Mouse (Mus musculus) heart, embryonic 13.5 days (tissue): ENCODE measurements around the gene Cdk5rap2. TPM values are rescaled to one million over a fixed set of nuclear protein-coding genes. Genes with fewer than 3 reads are reported as not detected.

Experiments
- ATAC-seq: fragments of 200-750 bp; cut with Nextera tagmentation; 2 replicates; pipeline ENCODE4 v1.8.0; 2017; ENCODE audit warnings: moderate TSS enrichment; ENCODE audit not compliant: insufficient number of reproducible peaks, low FRiP score, low TSS enrichment; ENCODE audit errors: extremely low read depth
- H3K27ac ChIP-seq: fragments of 300-500 bp; sonication (generic); replicated peaks from 2 replicates; pipeline ENCODE4 v1.5.1; 2015; ENCODE audit warnings: moderate library complexity, mild to moderate bottlenecking, inconsistent platforms
- H3K27me3 ChIP-seq: fragments of 300-500 bp; sonication (generic); replicated peaks from 2 replicates; pipeline ENCODE4 v1.6.1; 2015; ENCODE audit warnings: mild to moderate bottlenecking, inconsistent platforms
- H3K36me3 ChIP-seq: fragments of 300-500 bp; sonication (generic); 2 replicates; pipeline ENCODE4 v1.6.1; 2015; ENCODE audit warnings: mild to moderate bottlenecking, inconsistent platforms
- H3K4me1 ChIP-seq: fragments of 300-500 bp; sonication (generic); 2 replicates; pipeline ENCODE4 v1.6.1; 2015; ENCODE audit warnings: inconsistent platforms
- H3K4me2 ChIP-seq: fragments of 300-500 bp; sonication (generic); 2 replicates; pipeline ENCODE4 v1.6.1; 2015; ENCODE audit warnings: inconsistent platforms, mild to moderate bottlenecking, moderate library complexity
- H3K4me3 ChIP-seq: fragments of 300-500 bp; sonication (generic); 2 replicates; pipeline ENCODE4 v1.5.1; 2015; ENCODE audit warnings: moderate library complexity, mild to moderate bottlenecking, inconsistent platforms
- H3K9ac ChIP-seq: fragments of 300-500 bp; sonication (generic); 2 replicates; pipeline ENCODE4 v1.6.1; 2015; ENCODE audit warnings: inconsistent platforms, mild to moderate bottlenecking, moderate library complexity
- H3K9me3 ChIP-seq: fragments of 300-500 bp; sonication (generic); 2 replicates; pipeline ENCODE4 v1.6.1; 2016; ENCODE audit warnings: inconsistent platforms
- WGBS: fragments of 180-500 bp; shearing (Covaris S2); methylation state at CpG from one replicate; pipeline ENCODE4 v1.1.7; 2015; ENCODE audit warnings: mixed read lengths; 5-methylcytosine and 5-hydroxymethylcytosine counted together
- polyA plus RNA-seq: library from polyadenylated mRNA; unstranded; fragments of >200 nt; fragmentation: Nextera tagmentation; extraction: Ambion mirVana; gene quantifications from 2 replicates; pipeline ENCODE4 v1.2.1, GENCODE M21; 2015

Cdk5rap2 gene
- polyA plus RNA-seq, 1 experiment from 2014 or later, result 8.7 TPM

DNA sequence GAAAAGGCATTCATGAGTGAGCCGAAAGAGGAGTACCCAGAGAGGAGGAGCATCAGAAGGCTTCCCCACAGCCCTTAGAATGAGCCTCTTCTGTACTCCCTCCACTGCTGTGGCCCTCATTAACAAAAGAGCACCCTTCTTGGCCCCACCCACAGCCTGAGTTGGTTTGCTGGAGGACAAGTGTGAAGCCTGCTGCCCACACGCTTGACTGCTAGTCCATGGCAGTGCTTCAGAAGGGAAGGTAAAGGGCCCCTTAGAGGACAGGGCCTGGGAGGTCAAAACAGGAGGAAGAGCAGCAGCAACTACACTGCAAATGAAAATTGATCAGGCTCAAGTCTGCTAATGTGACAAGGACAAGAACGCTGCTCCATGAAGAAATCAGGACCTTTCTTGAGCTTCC, 56.6 kb downstream of the Cdk5rap2 start:
- Histone ChIP-seq H3K27ac (no peak overlapping the region), H3K9me3 (no peaks in the 10 kb centered on the region), H3K4me3 (no peak overlapping the region), H3K36me3 (peaks cover 55% of the 10 kb centered on the region), H3K4me1 (no peaks in the 10 kb centered on the region), H3K27me3 (no peaks in the 10 kb centered on the region), H3K4me2 (no peak overlapping the region), H3K9ac (no peak overlapping the region)
- WGBS, result 75% methylated on average over 3 of the region's 3 CpGs
- no peak for ATAC-seq

GRCm38 (mm10) chr4:70335444-70336144, 74.6 kb downstream of the Cdk5rap2 start:
- Histone ChIP-seq H3K27me3 (no peaks in the 10 kb centered on the region), H3K4me1 (peaks cover 14% of the 10 kb centered on the region), H3K27ac (no peak overlapping the region; the same call in 1 of the 2 replicates), H3K4me2 (no peak overlapping the region), H3K36me3 (peaks cover 29% of the 10 kb centered on the region), H3K9me3 (no peaks in the 10 kb centered on the region), H3K9ac (no peak overlapping the region), H3K4me3 (no peak overlapping the region)
- no peak for ATAC-seq
- 76% methylated on average over 11 of the region's 11 CpGs for WGBS

- Histone ChIP-seq H3K27ac (no peak overlapping the region), H3K4me1 (peaks cover 14% of the 10 kb centered on the region), H3K4me2 (no peak overlapping the region), H3K9me3 (no peaks in the 10 kb centered on the region), H3K27me3 (no peaks in the 10 kb centered on the region), H3K36me3 (peaks cover 29% of the 10 kb centered on the region), H3K9ac (no peak overlapping the region), H3K4me3 (no peak overlapping the region)
- ATAC-seq, result no peak
- 74% methylated on average over 4 of the region's 4 CpGs for WGBS
Measured at GRCm38 (mm10) chr4:70334995-70335394, 75.2 kb downstream of the Cdk5rap2 start.

DNA sequence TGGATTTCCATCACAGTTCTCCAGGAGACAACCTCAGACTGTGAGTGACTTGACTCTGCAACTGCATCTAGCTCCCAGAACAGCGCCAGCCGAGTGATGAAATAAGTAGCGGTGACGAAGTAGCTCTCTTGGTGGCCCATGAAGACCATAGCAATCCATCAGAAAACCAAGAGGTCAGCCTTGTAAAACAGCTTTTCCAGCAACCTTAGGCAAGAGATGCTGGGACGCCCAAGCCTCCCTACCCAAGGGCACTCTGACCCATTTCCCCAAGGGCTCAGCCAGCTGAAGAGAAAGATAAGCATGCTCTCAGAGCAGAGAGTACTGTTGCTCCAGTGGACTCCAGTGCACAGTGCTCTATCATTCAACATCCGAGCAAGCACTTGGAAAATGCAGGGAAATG, 77.3 kb downstream of the Cdk5rap2 start:
- Histone ChIP-seq H3K27me3 (no peaks in the 10 kb centered on the region), H3K9me3 (no peaks in the 10 kb centered on the region), H3K4me1 (peaks cover 14% of the 10 kb centered on the region), H3K4me2 (no peak overlapping the region), H3K36me3 (peaks cover 25% of the 10 kb centered on the region), H3K9ac (no peak overlapping the region), H3K27ac (no peak overlapping the region), H3K4me3 (no peak overlapping the region)
- ATAC-seq, result no peak
- 90% methylated on average over 6 of the region's 6 CpGs for WGBS

- WGBS, result 84% methylated on average over 7 of the region's 7 CpGs
Measured at GRCm38 (mm10) chr4:70332576-70332975, 77.7 kb downstream of the Cdk5rap2 start.

GRCm38 (mm10) chr4:70331181-70331580, 79.1 kb downstream of the Cdk5rap2 start:
- H3K4me1 ChIP-seq, result peaks cover 14% of the 10 kb centered on the region
- H3K9ac ChIP-seq, result no peak overlapping the region
- no peak overlapping the region for H3K4me3 ChIP-seq
- no peaks in the 10 kb centered on the region for H3K27me3 ChIP-seq
- no peaks in the 10 kb centered on the region for H3K9me3 ChIP-seq
- 94% methylated on average over 6 of the region's 6 CpGs for WGBS
- ATAC-seq, result no peak
- H3K36me3 ChIP-seq, result peaks cover 15% of the 10 kb centered on the region; the same call in 1 of the 2 replicates
- no peak overlapping the region for H3K27ac ChIP-seq
- no peak overlapping the region for H3K4me2 ChIP-seq

More at GRCm38 (mm10) chr4:70332576-70332975, 77.7 kb downstream of the Cdk5rap2 start:
- no peak overlapping the region for H3K4me2 ChIP-seq
- no peak overlapping the region for H3K9ac ChIP-seq
- H3K9me3 ChIP-seq, result no peaks in the 10 kb centered on the region
- ATAC-seq, result no peak
- H3K27me3 ChIP-seq, result no peaks in the 10 kb centered on the region
- H3K27ac ChIP-seq, result no peak overlapping the region
- peaks cover 14% of the 10 kb centered on the region for H3K4me1 ChIP-seq
- H3K36me3 ChIP-seq, result peaks cover 21% of the 10 kb centered on the region
- no peak overlapping the region for H3K4me3 ChIP-seq

DNA sequence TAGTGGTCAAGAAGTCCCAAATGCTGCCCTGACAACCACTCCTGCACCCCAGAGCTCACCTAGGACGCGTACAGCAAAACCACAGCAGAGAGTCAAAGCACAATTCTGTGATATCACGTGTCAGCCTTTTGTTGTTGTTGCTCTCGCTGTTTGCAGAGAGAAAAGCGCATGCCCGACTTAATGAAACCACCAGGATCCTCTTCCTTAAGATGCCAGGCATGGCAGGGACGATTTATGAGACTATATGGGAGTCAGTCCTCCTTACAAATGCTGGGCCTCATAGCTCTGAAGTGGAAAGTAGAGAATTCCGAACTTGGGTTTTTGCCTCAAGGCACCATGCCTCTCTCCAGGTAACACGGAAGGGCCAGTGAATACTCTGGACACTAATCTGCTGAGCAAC, 82.2 kb downstream of the Cdk5rap2 start:
- ATAC-seq, result no peak
- H3K4me3 ChIP-seq, result no peak overlapping the region
- no peak overlapping the region for H3K27ac ChIP-seq
- H3K9ac ChIP-seq, result no peak overlapping the region
- WGBS, result 89% methylated on average over 9 of the region's 9 CpGs
- H3K9me3 ChIP-seq, result no peaks in the 10 kb centered on the region
- no peak overlapping the region for H3K4me2 ChIP-seq
- no peaks in the 10 kb centered on the region for H3K27me3 ChIP-seq
- no peaks in the 10 kb centered on the region for H3K4me1 ChIP-seq
- H3K36me3 ChIP-seq, result peaks cover 24% of the 10 kb centered on the region

GRCm38 (mm10) chr4:70327436-70327835, 82.8 kb downstream of the Cdk5rap2 start:
- peaks cover 23% of the 10 kb centered on the region for H3K36me3 ChIP-seq
- no peak for ATAC-seq
- 62% methylated on average over 1 of the region's 1 CpGs for WGBS
- H3K4me1 ChIP-seq, result no peaks in the 10 kb centered on the region
- H3K9me3 ChIP-seq, result no peaks in the 10 kb centered on the region
- no peak overlapping the region for H3K9ac ChIP-seq
- no peaks in the 10 kb centered on the region for H3K27me3 ChIP-seq
- H3K4me3 ChIP-seq, result no peak overlapping the region
- H3K27ac ChIP-seq, result no peak overlapping the region
- H3K4me2 ChIP-seq, result no peak overlapping the region

GRCm38 (mm10) chr4:70321586-70321985, 88.7 kb downstream of the Cdk5rap2 start:
- Histone ChIP-seq H3K4me1 (no peaks in the 10 kb centered on the region), H3K4me2 (no peak overlapping the region)
- WGBS, result 71% methylated on average over 1 of the region's 1 CpGs

GRCm38 (mm10) chr4:70312170-70312569, 98.1 kb downstream of the Cdk5rap2 start:
- no peak for ATAC-seq
- Histone ChIP-seq H3K27me3 (no peaks in the 10 kb centered on the region), H3K4me1 (peaks cover 16% of the 10 kb centered on the region), H3K27ac (no peak overlapping the region), H3K9ac (no peak overlapping the region), H3K4me2 (no peak overlapping the region), H3K9me3 (no peaks in the 10 kb centered on the region), H3K36me3 (peaks cover 25% of the 10 kb centered on the region), H3K4me3 (no peak overlapping the region)
- 75% methylated on average over 4 of the region's 4 CpGs for WGBS

More at GRCm38 (mm10) chr4:70321586-70321985, 88.7 kb downstream of the Cdk5rap2 start:
- ATAC-seq, result no peak
- H3K27ac ChIP-seq, result no peak overlapping the region
- no peak overlapping the region for H3K4me3 ChIP-seq
- no peaks in the 10 kb centered on the region for H3K9me3 ChIP-seq
- H3K9ac ChIP-seq, result no peak overlapping the region
- H3K27me3 ChIP-seq, result no peaks in the 10 kb centered on the region
- peaks cover 25% of the 10 kb centered on the region for H3K36me3 ChIP-seq

DNA sequence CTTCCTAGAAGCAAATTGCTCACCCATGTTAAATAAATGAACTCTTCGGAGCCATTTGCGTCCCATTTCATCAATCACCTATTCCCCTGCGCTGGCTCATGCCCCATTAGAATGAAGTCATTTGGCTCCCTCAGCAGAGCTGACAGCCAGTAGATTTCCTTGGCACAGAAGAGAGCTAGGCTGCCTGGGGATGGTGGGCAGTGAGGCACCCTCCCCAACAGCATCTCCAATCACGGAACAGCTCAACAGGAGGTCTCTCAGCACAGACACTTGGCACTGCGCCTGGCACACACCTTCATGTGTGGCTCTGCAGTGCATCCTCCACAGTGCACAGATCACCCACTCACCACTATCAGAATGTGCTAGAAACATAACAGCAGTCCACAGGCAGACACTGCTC, 98.7 kb downstream of the Cdk5rap2 start:
- peak; percentile 25; the same call in 1 of the 2 replicates for ATAC-seq
- H3K4me2 ChIP-seq, result no peak overlapping the region
- peaks cover 21% of the 10 kb centered on the region for H3K36me3 ChIP-seq
- 74% methylated on average over 5 of the region's 5 CpGs for WGBS
- H3K27me3 ChIP-seq, result no peaks in the 10 kb centered on the region
- H3K4me1 ChIP-seq, result peaks cover 16% of the 10 kb centered on the region
- H3K4me3 ChIP-seq, result no peak overlapping the region
- no peaks in the 10 kb centered on the region for H3K9me3 ChIP-seq
- H3K27ac ChIP-seq, result no peak overlapping the region
- no peak overlapping the region for H3K9ac ChIP-seq

- Histone ChIP-seq H3K9ac (no peak overlapping the region), H3K27me3 (no peaks in the 10 kb centered on the region), H3K9me3 (no peaks in the 10 kb centered on the region), H3K27ac (no peak overlapping the region), H3K4me1 (peaks cover 11% of the 10 kb centered on the region), H3K4me2 (no peak overlapping the region), H3K36me3 (peaks cover 22% of the 10 kb centered on the region), H3K4me3 (no peak overlapping the region)
- WGBS, result 63% methylated on average over 4 of the region's 4 CpGs
- ATAC-seq, result no peak
Measured at GRCm38 (mm10) chr4:70307230-70307629, 103.0 kb downstream of the Cdk5rap2 start.
